Comparison of ENCODE assay signal across 37 mouse cellular contexts in genomic region chr17:17879347-17879746, GRCm38 (mm10). TPM values are rescaled to one million over a fixed set of nuclear protein-coding genes. Genes with fewer than 3 reads are reported as not detected.
"Had no signal": no experiment of that assay in that cellular context is flagged by ENCODE, and none has a peak within 500 bp of the region (broad histone marks: within the 10 kb centered on the region; RNA-seq: fewer than 3 reads in every experiment).

No protein-coding gene starts in this region.

- H3K27ac ChIP-seq: gastrocnemius, adult 2 months; heart, adult 2 months; hindbrain, embryonic 10.5 days; hindbrain, embryonic 12.5 days; hindbrain, embryonic 14.5 days; intestine, embryonic 15.5 days; layer of hippocampus, adult 2 months; left cerebral cortex, adult 2 months; limb, embryonic 13.5 days; limb, embryonic 15.5 days; liver, embryonic 13.5 days; liver, embryonic 15.5 days had no signal

- H3K9me3 ChIP-seq: heart, embryonic 12.5 days; hindbrain, embryonic 10.5 days; hindbrain, embryonic 12.5 days; intestine, embryonic 15.5 days; limb, embryonic 13.5 days; limb, embryonic 15.5 days; liver, embryonic 13.5 days; liver, embryonic 15.5 days had no signal

- H3K4me3 ChIP-seq: gastrocnemius, adult 2 months; heart, adult 2 months; heart, embryonic 12.5 days; hindbrain, embryonic 10.5 days; hindbrain, embryonic 12.5 days; intestine, embryonic 15.5 days; layer of hippocampus, adult 2 months; left cerebral cortex, adult 2 months; limb, embryonic 13.5 days; limb, embryonic 15.5 days; liver, embryonic 13.5 days; liver, embryonic 15.5 days had no signal

- ATAC-seq: hindbrain, embryonic 16.5 days; inflammation-experienced regulatory T-cells, adult 6 months; intestine, embryonic 15.5 days; intestine, postnatal 0 days had no signal

- H3K27me3 ChIP-seq: heart, embryonic 12.5 days; hindbrain, embryonic 12.5 days; intestine, embryonic 15.5 days; limb, embryonic 13.5 days; limb, embryonic 15.5 days; liver, embryonic 13.5 days; liver, embryonic 15.5 days had no signal

- H3K4me1 ChIP-seq: heart, embryonic 12.5 days; hindbrain, embryonic 10.5 days; hindbrain, embryonic 12.5 days; intestine, embryonic 15.5 days; limb, embryonic 13.5 days; limb, embryonic 15.5 days; liver, embryonic 13.5 days; liver, embryonic 15.5 days had no signal

- H3K4me2 ChIP-seq: heart, embryonic 12.5 days; hindbrain, embryonic 12.5 days; hindbrain, embryonic 14.5 days; intestine, embryonic 15.5 days; limb, embryonic 13.5 days; limb, embryonic 15.5 days; liver, embryonic 11.5 days; liver, embryonic 13.5 days; liver, embryonic 15.5 days had no signal

- DNase-seq: gastrocnemius, adult 2 months; gastrocnemius, postnatal 10 days; gastrocnemius, postnatal 36 days; heart, adult 2 months; heart, postnatal 10 days; heart, postnatal 4 days; kidney, adult 18-20 months; kidney, adult 8-10 months; kidney, postnatal 10 days; kidney, postnatal 25 days; kidney, postnatal 4 days; liver, embryonic 13.5 days had no signal

- H3K36me3 ChIP-seq: heart, embryonic 12.5 days; hindbrain, embryonic 10.5 days; hindbrain, embryonic 12.5 days; intestine, embryonic 15.5 days; limb, embryonic 13.5 days; limb, embryonic 15.5 days; liver, embryonic 13.5 days; liver, embryonic 15.5 days had no signal

- H3K9ac ChIP-seq: heart, embryonic 12.5 days; hindbrain, embryonic 12.5 days; hindbrain, embryonic 14.5 days; intestine, embryonic 15.5 days; limb, embryonic 13.5 days; limb, embryonic 15.5 days; liver, embryonic 13.5 days; liver, embryonic 15.5 days had no signal

RNA-seq across cellular contexts. Expression of gene Fpr1, which starts 4.4 kb away (rescaled TPM):
- total RNA-seq: gastrocnemius, adult 2 months; gastrocnemius, postnatal 36 days; heart, adult 2 months; heart, postnatal 4 days; layer of hippocampus, adult 2 months; layer of hippocampus, postnatal 10 days; layer of hippocampus, postnatal 25 days; left cerebral cortex, adult 2 months; left cerebral cortex, postnatal 14 days; left cerebral cortex, postnatal 36 days had no signal
- polyA plus RNA-seq: heart, embryonic 12.5 days; hindbrain, embryonic 10.5 days; hindbrain, embryonic 12.5 days; hindbrain, embryonic 14.5 days; limb, embryonic 11.5 days; limb, embryonic 13.5 days had no signal

RNA-seq across cellular contexts. Expression of gene Fpr2, which starts 8.3 kb away (rescaled TPM):
- total RNA-seq: gastrocnemius, adult 2 months; gastrocnemius, postnatal 36 days; heart, postnatal 25 days; layer of hippocampus, adult 2 months; layer of hippocampus, postnatal 25 days; left cerebral cortex, adult 2 months; left cerebral cortex, postnatal 14 days; left cerebral cortex, postnatal 36 days had no signal
- polyA plus RNA-seq: heart, embryonic 12.5 days; hindbrain, embryonic 10.5 days; hindbrain, embryonic 12.5 days; intestine, postnatal 0 days; limb, embryonic 11.5 days; limb, embryonic 13.5 days; liver, embryonic 11.5 days had no signal

RNA-seq across cellular contexts. Expression of gene Fpr3, which starts 8.3 kb away (rescaled TPM):
- total RNA-seq: gastrocnemius, adult 2 months; gastrocnemius, postnatal 10 days; gastrocnemius, postnatal 36 days; heart, adult 2 months; heart, postnatal 10 days; heart, postnatal 25 days; heart, postnatal 4 days; layer of hippocampus, adult 2 months; layer of hippocampus, postnatal 10 days; layer of hippocampus, postnatal 25 days; left cerebral cortex, adult 2 months; left cerebral cortex, postnatal 14 days; left cerebral cortex, postnatal 36 days had no signal
- polyA plus RNA-seq: gonadal fat pad, adult 2 months; heart, adult 2 months; heart, embryonic 12.5 days; heart, embryonic 14.5 days; heart, embryonic 16.5 days; hindbrain, embryonic 10.5 days; hindbrain, embryonic 12.5 days; hindbrain, embryonic 14.5 days; hindbrain, embryonic 16.5 days; inflammation-experienced regulatory T-cells, adult 6 months; intestine, embryonic 15.5 days; intestine, postnatal 0 days; kidney, embryonic 14.5 days; kidney, embryonic 16.5 days; limb, embryonic 11.5 days; limb, embryonic 13.5 days; limb, embryonic 15.5 days; liver, embryonic 11.5 days; liver, embryonic 13.5 days; liver, embryonic 15.5 days had no signal
